Mouse (Mus musculus) embryonic facial prominence, embryonic 12.5 days (tissue): ENCODE results near the gene Fpgt. TPM values are rescaled to one million over a fixed set of nuclear protein-coding genes. Genes with fewer than 3 reads are reported as not detected.

ENCODE experiments used
- ATAC-seq: fragments of 200-750 bp; cut with Nextera tagmentation; 2 replicates; pipeline ENCODE4 v1.8.0; 2017; ENCODE audit not compliant: insufficient number of reproducible peaks, insufficient read depth, low FRiP score, low TSS enrichment
- H3K27ac ChIP-seq: fragments of 300-500 bp; sonication (generic); 2 replicates; pipeline ENCODE4 v1.5.1; 2016; ENCODE audit warnings: mild to moderate bottlenecking
- H3K27me3 ChIP-seq: fragments of 300-500 bp; sonication (generic); 2 replicates; pipeline ENCODE4 v1.6.1; 2016; ENCODE audit warnings: mild to moderate bottlenecking, moderate library complexity
- H3K36me3 ChIP-seq: fragments of 300-500 bp; sonication (generic); 2 replicates; pipeline ENCODE4 v1.6.1; 2016; ENCODE audit warnings: mild to moderate bottlenecking
- H3K4me1 ChIP-seq: fragments of 300-500 bp; sonication (generic); 2 replicates; pipeline ENCODE4 v1.6.1; 2016
- H3K4me2 ChIP-seq: fragments of 300-500 bp; sonication (generic); replicated peaks from 2 replicates; pipeline ENCODE4 v1.6.1; 2016; ENCODE audit warnings: mild to moderate bottlenecking, moderate library complexity
- H3K4me3 ChIP-seq: fragments of 300-500 bp; sonication (generic); 2 replicates; pipeline ENCODE4 v1.5.1; 2016; ENCODE audit warnings: mild to moderate bottlenecking
- H3K9ac ChIP-seq: fragments of 300-500 bp; sonication (generic); 2 replicates; pipeline ENCODE4 v1.6.1; 2016; ENCODE audit warnings: mild to moderate bottlenecking, moderate library complexity
- H3K9me3 ChIP-seq: fragments of 300-500 bp; sonication (generic); 2 replicates; pipeline ENCODE4 v1.6.1; 2016; ENCODE audit warnings: mild to moderate bottlenecking, moderate library complexity
- WGBS: fragments of 180-500 bp; shearing (Covaris S2); methylation state at CpG from one replicate; pipeline ENCODE4 v1.1.7; 2016; 5-methylcytosine and 5-hydroxymethylcytosine counted together
- polyA plus RNA-seq: library from polyadenylated mRNA; unstranded; fragments of >200 nt; fragmentation: Nextera tagmentation; extraction: Ambion mirVana; gene quantifications from 2 replicates; pipeline ENCODE4 v1.2.1, GENCODE M21; 2016

The Fpgt gene
- polyA plus RNA-seq, 1 experiment from 2014 or later: 16.3 TPM

DNA sequence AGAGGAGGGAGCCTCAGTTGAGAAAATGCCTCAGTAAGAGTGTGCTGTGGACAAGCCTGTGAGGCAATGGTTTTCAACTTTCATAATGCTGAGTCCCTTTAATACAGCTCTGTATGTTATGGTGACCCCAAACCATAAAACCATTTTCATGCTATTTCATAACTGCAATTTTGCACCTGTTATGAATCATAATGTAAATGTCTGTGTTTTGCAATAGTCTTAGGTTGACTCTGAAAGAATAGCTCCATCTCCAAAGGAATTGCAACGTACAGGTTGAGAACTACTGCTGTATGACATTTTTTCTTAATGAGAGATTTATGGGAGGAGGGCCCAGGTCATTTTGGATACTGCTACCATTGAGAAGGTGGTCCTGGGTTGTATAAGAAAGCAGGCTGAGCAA, 40.0 kb downstream of the Fpgt start:
- no peak overlapping the region for H3K9ac ChIP-seq
- H3K4me1 ChIP-seq: no peaks in the 10 kb centered on the region
- H3K36me3 ChIP-seq: no peaks in the 10 kb centered on the region
- H3K27ac ChIP-seq: no peak overlapping the region
- H3K9me3 ChIP-seq: no peaks in the 10 kb centered on the region
- ATAC-seq: no peak
- no peak overlapping the region for H3K4me3 ChIP-seq
- no peaks in the 10 kb centered on the region for H3K27me3 ChIP-seq
- 64% methylated on average over 1 of the region's 1 CpGs for WGBS
- H3K4me2 ChIP-seq: no peak overlapping the region

DNA sequence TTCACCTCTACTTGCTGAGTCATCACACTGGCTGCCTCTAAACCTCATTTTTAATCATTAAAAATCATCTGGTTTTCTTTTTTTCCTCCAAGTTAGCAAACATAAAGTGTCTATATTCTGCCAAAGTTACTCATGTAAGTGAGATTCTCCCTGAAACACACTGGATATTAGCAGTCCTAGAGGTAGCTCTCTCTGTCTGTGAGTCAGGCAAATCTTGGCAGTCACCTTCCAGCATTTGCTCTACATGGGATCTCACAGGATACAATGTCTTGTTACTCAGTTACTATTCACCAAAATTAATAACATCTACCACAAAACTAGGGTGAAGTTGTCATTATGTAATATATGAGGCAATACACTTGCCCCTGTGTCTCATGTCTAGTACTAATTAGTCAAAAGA, 41.2 kb downstream of the Fpgt start:
- Histone ChIP-seq H3K9me3 (no peaks in the 10 kb centered on the region), H3K4me2 (no peak overlapping the region), H3K4me1 (no peaks in the 10 kb centered on the region), H3K27ac (no peak overlapping the region), H3K36me3 (no peaks in the 10 kb centered on the region), H3K9ac (no peak overlapping the region), H3K4me3 (no peak overlapping the region), H3K27me3 (no peaks in the 10 kb centered on the region)
- ATAC-seq: no peak

DNA sequence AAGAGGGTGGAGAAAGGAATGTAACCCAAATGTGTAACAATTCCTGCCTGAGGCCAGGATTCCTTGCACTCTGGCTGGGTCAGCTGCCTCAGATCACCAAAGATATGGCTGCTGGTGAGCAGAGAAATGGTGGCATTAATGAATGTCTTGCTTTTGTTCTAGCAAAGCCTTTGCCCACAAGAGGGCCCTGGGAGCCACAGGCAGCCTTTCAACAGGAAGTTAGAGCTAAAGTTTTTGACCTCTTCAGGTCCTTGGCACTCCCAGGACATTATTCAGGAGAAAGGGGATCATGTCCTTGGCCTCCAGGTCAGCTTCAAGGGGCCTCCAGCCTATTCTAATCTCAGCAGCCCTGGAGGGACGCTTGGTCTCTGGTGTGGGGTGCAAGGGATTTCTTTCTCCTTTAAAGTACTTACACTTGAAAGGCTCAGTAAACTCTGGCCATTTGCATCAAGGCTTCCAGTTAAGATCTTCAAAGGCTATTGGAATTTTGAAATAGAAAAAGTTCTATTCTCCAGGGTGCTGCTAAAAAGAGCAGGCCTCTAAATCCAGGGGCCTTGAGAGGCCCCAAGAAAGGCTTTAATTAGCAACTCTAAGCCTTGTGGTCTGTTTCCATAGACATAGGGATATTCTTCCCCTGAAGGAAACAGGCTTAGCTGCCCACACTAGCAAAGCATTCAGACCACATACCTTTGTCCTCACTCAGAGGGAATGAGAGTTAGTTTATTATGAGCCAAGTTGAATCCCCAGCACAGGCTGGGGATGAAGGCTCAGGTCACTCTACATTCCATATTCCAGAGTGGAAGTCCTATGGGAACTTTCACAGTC, 54.0 kb downstream of the Fpgt start:
- 0 out of 2 replicates have a peak, but pooled peaks cover 3% of the 10 kb centered on the region for H3K4me1 ChIP-seq
- H3K4me2 ChIP-seq: no peak overlapping the region
- H3K9me3 ChIP-seq: no peaks in the 10 kb centered on the region
- no peaks in the 10 kb centered on the region for H3K36me3 ChIP-seq
- 3% methylated on average over 1 of the region's 1 CpGs for WGBS
- no peaks in the 10 kb centered on the region for H3K27me3 ChIP-seq
- no peak for ATAC-seq
- H3K27ac ChIP-seq: no peak overlapping the region
- no peak overlapping the region for H3K9ac ChIP-seq
- no peak overlapping the region for H3K4me3 ChIP-seq

Other genes starting within 250 kb of the Fpgt start
- 0.09 TPM in 1 of 2 replicates, not detected in the other for gene Tnni3k, start 38.0 kb downstream of the Fpgt start, polyA plus RNA-seq
- gene Lrriq3, start within 50 bp of the Fpgt start, polyA plus RNA-seq: 0.54 and 1.3 TPM in 2 replicates